Mouse (Mus musculus): ENCODE measurements around the gene Supt3.

GRCm38 (mm10) chr17:44738121-44738637 lies 38.8 kb upstream of the Supt3 start:
- no peak for TF ChIP-seq GATA1 (IDR thresholded peaks at IDR 0.05; ENCODE audit: borderline replicate concordance, low read length)
- no peak for TF ChIP-seq FLI1 (IDR thresholded peaks at IDR 0.05; ENCODE audit: low read length)
